Mouse (Mus musculus): Measurements from ENCODE around the gene Ide.

GRCm38 (mm10) chr19:37323566-37323965 lies 14.1 kb downstream of the Ide start:
- TF ChIP-seq POLR2A (IDR thresholded peaks at IDR 0.05; ENCODE audit: low read depth, low read length) (no peak), CTCF (conservative IDR thresholded peaks at IDR 0.05; ENCODE audit: insufficient read depth, insufficient read length, low read depth, low read length) (no peak)
